Mouse (Mus musculus) heart, postnatal 25 days (tissue): ENCODE results near the gene Spink4. TPM values are rescaled to one million over a fixed set of nuclear protein-coding genes. Genes with fewer than 3 reads are reported as not detected.
"Not testable (repeated sequence)": the region's sequence is repeated elsewhere in the genome, so short reads cannot be mapped to it uniquely, and the experiment has no call there.

Experiments
- DNase-seq: peaks from one replicate; pipeline ENCODE4 v3.0.0; 2022; ENCODE audit warnings: low spot score
- intact Hi-C: fragments of 180-260 bp; cut with DNase I; formaldehyde crosslinking; loops from one replicate; pipeline ENCODE4 v1.15.1; 2025
- total RNA-seq, 2 experiments: library from RNA; stranded (reverse); gene quantifications; 2 replicates each; pipeline ENCODE4 v1.2.3; 2021

The Spink4 gene
- total RNA-seq, 2 experiments from 2014 or later: 0.78 TPM; not detected in 1

DNA sequence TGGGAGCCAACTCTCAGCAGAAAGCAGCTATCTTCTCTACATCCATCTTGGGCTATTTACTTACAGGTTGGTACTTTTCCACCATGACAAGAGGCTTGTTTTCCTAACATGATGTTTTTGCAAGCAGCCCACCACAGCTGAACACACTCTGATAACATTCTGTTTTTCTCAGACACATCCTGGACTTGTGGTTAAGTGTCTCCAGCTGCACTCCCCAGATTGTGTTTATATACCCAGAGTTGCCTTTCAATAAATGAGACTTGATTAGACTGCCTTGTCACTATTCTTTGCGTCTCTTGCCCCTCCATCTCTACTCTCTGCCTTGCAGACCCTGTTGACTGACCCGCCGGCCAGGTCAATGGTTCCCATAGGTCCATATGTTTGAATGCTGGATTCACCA lies 19.8 kb upstream of the Spink4 start:
- no peak for DNase-seq
- intact Hi-C loops: no loop called here

DNA sequence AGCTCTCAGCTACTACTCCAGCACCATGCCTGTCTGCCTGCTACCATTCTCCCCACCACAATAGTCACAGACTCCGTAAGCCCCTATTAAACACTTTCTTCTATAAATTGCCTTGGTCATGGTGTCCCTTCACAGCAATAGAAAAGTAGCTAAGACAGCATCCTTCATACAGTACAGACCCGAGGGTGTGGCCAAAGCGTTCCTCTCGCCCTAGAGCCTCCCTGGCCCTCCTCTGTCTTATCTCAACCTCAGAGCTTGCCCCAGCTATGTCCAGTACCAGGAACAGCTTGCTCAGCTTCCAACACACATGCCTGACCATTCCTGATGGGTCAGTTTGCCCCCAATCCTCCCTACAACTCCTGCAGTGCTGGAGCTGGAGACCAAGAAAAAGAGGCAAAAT lies 19.2 kb upstream of the Spink4 start:
- no peak for DNase-seq
- intact Hi-C loops: no loop called here

DNA sequence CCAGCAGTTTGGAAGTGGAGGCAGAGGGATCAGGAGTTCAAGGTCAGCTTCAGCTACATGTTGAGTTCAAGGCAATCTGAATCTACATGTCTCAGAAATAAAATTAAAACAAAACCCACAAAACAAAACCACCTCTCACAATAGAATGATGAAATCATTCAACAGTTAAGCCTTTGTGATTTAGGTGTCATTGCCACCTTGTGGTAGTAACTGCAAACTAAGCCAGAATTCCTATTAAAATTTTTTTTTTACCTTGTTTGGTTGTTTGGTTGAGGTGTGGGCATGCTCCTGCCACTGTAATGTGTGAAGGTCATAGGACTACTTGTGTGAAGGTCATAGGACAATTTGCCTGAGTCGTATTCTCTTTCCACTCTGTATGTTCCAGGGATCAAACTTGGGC lies 13.6 kb upstream of the Spink4 start:
- DNase-seq: no peak
- intact Hi-C loops: loop anchor here (1.0 to 5.0 kb wide), 3 partner anchors 44 to 132 kb away; no protein-coding TSS in a partner anchor

DNA sequence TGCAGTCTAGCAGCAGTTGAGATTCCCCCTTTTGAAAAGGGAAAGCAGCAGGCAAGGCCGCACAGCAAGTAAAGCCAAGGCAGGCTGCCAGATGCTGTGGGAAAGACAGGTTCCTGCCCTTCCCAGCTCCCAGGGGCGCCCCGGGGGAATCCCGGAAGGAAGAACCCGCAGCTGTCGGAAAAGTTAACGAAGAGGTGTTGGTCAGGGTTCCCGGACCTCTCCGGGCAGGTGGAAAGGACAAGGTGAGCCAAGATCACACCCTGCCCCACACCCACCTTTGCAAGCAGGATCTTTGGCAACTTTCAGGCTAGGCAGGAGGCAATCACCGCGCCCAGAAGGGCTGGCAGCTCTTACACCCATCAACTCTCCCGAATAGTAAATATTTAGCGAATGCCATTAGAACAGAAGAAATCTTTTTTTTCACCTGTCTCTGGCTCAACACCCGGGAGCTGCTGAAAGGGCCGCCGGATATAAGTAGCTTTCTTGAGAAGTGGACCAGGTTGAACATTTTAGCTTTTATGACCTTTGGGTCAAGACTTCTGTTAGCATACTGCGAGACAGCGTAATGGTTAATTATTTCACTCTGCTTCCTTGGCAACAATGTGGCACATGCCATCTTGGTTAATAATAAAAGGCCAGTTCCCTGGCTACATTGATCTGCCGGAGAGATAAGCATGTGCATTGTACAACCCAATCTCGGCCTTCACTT lies 11.4 kb upstream of the Spink4 start:
- DNase-seq: no peak
- intact Hi-C loops: loop anchor here (5.0 kb wide), 1 partner anchor 46 kb away; no protein-coding TSS in a partner anchor

DNA sequence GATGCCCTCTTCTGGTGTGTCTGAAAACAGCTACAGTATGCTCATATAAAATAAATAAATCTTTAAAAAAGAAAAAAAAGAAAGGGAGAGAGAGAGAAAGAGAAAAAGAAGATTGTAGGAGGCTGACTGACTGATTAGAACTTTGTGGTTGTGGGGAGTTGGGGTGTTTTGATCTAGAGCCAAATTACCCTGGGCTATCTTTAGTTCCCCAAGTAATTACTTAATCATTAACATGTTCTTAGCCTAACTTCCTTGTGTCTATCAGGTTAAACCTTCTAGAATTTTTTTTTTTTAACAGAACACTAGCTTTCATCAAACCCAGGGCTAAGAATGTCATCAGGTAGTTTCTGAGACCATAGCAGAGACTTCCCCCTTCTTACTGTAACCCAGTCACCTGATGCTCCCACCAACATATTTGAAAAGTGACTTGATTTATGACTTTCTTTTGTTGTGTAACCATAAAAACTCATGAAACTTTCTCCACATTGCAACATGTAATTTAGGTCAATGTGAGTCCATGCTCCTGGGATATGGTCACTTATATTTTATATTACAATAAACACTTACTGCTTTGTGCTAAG lies 5.5 kb upstream of the Spink4 start:
- no peak for DNase-seq
- intact Hi-C loops: no loop called here

DNA sequence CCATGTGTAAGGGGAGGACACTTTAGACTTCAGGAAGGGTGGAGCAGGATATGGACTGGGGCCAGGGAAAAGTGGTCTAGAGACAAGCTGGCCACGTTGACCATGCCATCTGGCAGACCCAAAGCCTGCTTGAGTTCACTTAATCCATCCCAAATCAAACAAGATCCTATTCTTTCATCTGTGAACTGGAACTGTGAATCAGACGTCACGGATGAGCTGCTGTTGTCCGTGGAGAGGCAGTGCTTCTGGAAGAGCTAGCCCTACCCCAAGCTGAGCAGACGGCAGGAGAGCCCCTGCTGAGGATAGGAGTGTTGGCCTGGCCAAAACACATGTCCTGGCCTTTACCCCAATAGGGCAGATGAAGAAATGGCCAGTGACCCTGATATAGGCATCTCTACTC lies 3.9 kb upstream of the Spink4 start:
- DNase-seq: no peak
- intact Hi-C loops: no loop called here

DNA sequence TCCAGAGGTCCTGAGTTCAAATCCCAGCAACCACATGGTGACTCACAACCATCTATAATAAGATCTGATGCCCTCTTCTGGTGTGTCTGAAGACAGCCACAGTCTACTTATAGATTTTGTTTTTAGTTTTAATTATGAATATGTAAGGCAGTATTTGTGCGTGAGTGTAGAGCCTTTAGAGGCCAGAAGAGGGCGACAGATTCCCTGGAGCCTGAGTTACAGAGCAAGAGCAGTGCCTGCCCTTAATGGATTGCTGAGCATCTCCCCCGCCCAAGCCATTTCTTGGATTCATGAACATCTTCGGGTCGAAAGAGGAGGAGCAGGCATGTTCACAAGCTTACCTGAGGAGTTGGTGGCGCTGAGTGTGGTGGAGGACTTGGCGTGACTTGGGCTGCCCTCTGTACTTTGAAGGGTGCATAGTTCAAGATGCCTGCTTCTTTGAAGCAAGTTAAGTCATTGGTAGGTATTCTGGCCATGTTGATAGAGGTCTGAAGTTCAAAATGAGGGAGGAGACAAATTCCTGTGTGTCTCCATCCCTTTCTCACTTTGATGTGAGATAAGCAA lies 3.2 kb upstream of the Spink4 start:
- no peak for DNase-seq
- intact Hi-C loops: no loop called here

DNA sequence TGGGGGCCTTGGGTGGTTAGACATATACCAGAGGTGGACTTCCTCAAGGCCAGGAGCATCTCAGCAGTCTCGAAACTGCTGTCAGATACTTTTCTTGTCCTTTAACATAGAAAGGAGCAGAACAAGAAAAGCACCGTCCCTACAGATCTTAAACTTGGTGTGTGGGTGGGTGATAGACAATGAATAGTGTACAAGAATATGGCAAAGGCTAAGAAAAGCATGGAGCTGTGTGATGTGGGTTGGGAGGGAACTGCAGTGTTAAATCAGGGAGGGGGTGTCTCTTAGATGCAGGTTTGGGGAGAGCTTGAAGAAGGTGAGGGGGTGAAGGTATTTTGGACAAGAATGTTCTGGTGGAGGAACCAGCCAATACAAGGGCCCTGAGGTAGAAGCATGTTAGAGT lies 724 bp downstream of the Spink4 start:
- no peak for DNase-seq
- intact Hi-C loops: no loop called here

DNA sequence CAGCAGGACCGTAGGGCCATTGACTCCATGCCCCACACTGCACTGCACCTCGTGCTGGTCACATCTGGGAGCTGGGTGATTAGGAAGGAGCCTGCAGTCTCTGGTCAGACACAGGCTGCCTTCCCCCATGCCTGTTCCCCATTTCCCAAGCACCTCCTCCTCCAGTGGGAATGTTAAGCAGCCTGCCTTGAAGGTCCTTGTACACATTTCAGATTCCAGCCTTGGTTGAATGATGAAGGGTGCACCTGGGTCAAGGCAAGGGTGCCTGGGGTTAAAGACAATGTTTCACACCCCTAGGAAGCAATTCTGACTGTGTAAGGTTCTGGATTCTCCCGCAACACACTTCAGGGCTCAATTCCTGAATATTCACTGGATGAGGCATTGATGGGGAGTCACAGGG lies 1.4 kb downstream of the Spink4 start:
- no peak for DNase-seq
- intact Hi-C loops: no loop called here

DNA sequence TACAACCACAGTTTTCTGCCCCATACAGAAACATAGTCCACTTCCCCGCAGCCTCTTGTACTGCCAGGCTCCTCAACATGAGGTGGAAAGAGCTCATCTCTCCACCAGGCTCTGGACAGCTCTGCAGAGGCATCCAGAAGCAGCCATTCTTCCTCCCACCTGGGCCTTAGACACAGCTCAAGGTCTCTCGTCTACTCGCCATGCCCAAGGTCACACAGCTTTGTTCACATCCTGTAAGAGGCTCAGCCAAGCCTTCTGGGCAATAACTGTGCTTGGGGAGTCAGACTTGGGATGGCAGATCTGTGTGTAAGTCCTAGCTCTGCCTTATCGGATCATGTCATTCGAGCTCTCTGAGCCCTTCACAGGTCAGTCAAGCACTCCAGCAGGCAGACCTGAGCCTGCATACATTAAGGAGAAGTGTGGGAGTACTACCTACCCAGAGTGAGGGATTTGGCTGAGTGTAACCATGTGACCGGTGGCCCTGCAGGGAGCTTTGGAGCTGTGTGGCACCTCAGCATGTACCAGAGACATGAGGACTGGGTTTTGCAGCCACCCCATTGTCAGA lies 3.3 kb downstream of the Spink4 start:
- no peak for DNase-seq
- intact Hi-C loops: no loop called here

DNA sequence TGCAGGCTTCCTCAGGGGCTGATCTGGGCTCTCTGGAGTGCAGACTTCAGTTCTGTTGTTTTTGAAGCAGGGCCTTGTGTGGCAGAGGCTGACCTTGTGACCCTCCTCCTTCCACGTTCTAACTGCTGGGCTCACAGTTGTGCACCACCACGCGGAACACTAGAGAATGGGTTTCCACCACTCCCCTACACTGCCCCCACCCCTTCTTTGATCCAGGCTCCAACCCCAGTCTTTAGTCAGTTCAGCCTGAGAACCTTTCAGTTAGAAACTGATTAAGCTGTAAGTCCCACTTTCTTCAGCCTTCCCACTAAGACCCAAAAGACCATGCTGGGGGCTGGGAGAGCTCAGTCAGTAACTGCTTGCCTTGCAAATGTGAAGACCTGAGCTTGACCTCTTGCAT lies 5.7 kb downstream of the Spink4 start:
- intact Hi-C loops: no loop called here
- DNase-seq: no peak

DNA sequence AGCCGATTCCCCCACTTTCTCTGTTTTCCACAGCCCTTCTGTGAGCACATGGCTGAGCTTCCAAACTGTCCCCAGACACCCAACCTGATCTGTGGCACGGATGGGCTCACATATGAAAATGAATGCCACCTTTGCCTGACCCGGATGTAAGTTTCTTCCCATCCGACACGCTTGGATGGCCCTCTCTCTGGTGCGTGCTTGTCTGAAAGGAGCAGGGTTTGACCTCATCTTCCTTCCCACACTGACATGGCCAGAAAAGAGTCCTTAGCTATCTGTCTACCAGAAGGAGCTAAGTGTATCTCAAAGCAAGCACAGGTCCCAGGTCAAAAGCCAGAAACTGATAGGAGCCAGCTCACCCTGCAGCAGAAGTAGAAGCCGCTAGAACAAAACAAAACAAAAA lies 9.2 kb downstream of the Spink4 start:
- intact Hi-C loops: no loop called here
- no peak for DNase-seq

DNA sequence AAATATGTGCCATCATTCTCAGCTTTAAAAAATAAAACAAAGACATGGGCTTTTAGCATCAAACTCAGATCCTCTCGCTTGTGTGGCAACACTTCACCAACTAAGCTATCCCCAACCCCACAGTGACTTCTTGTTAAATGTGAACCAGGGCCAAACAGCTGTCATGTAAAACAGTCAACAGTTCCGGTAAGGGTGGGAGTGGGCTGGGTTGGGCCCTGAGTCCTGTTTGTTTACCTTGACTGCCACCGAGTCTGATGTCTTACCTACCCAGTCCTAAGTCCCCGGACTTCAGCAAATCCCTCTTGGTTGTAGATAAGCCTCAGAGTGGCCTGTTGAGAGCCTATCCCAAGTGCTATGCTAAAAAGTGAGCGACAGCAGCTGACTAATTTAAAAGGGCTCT lies 13.8 kb downstream of the Spink4 start:
- DNase-seq: no peak
- intact Hi-C loops: no loop called here

DNA sequence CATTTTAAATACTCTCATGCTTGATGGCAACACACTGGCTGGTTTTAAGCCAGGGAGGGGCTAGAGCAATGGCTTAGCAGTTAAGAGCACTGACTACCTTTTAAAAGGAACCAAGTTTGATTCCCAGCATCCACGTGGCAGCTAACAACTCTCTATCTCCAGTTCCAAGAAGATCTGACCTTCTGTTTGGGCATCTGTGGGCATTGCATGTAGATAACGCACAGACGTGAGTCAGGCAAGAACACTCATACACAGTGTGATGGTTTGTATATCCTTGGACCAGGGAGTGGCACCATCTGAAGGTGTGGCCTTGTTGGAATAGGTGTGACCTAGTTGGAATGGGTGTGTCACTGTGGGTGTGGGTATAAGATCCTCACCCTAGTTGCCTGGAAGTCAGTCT lies 14.5 kb downstream of the Spink4 start:
- intact Hi-C loops, DNase-seq: not testable (repeated sequence)

DNA sequence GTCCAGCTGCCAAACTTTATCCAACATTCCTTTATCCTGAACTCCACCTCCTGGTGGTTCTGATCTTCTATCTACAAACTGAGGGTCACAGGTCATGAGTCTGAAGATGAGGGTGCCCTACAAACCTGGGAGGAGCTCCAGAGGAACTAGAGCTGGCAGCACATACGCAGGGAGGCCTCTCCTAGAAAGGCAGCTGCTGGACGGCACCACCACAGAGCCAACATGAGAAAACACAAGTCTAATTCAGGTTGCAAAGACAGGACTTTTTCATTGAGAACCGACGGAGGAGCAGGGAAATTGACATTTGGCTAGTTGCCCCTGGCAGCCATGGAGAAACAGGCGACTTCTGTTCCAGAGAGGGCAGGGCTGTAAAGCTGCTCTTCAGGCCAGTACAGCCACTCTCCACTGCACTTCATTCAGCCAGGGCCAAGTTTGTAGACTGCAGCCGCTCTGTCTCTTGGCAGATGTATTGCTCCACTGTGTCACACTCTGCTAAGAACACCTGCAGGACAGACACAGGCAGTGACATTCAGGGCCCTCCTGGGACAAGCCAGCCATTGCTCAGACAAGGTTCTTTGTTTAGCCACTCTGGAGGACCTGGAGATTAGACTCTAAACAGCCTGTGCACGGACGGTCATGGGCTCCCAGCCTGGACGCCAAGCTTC lies 16.5 kb downstream of the Spink4 start:
- intact Hi-C loops: no loop called here
- peak; percentile 27 for DNase-seq

DNA sequence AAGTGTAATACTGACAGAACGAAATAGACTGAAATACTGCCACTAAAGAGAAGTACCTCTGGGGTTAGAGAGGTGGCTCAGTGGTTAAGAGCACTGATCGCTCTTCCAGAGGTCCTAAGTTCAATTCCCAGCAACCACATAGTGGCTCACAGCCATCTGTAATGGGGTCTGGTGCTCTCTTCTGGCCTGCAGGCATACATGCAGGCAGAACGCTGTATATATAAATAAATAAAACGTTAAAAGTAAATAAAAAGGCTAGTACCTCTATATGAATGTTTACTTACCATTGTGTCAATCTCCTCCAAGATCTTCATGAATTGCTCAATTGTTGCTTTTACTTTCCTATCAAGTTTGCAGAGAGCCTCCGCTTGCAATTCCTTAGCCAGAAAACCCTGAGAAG lies 18.9 kb downstream of the Spink4 start:
- intact Hi-C loops: no loop called here

DNA sequence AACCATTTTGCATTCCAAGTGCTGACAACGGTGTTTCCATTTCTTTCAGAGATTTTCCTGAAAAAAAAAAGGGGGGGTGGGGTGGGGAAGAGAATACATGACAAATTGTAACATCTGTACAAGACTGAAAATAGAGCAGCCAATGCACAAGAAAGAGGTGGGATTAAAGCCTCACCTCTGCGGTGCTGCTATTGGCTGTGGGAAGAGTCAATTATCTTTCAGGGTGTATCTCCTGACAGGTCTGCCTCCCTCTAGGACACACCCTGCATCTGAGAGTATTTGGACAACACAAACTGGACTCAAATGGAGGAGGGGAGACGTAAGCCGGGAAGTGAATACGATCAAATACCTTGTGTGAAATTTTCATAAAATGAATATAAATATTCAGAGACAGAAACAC lies 23.8 kb downstream of the Spink4 start:
- DNase-seq: no peak
- intact Hi-C loops: no loop called here

More for the DNA sequence above, 18.9 kb downstream of the Spink4 start:
- DNase-seq: no peak

DNA sequence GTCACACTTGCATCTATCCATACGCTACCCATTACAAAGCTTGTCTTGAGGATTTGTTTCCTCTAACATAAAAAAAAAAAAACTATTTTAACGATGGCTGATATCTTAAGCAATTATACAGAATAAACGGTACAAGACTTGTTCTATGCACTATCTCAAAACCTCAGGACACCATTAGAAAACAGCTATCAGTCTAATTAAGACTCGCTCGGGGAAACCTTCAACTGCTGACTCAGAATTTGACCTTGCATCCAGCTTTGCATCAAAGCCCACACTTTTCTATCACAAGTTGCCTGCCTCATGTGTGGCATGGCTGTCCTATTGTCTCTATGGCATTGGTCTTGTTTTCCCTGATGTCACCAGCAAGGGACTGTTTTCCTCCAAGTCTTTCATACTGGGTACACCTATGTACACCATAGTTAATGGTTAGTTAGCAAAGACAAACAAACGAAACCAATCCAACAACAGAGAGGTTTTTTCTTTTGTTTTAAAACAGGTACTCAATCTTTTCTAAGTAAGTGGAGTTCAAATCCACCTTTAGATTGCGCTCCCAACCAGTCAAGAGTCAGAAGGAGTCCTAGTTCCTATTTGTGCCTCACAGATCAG lies 26.8 kb downstream of the Spink4 start:
- no peak for DNase-seq
- intact Hi-C loops: loop anchor here (5.0 kb wide), 1 partner anchor 94 kb away; the partner anchor contains the start of gene B4galt1

DNA sequence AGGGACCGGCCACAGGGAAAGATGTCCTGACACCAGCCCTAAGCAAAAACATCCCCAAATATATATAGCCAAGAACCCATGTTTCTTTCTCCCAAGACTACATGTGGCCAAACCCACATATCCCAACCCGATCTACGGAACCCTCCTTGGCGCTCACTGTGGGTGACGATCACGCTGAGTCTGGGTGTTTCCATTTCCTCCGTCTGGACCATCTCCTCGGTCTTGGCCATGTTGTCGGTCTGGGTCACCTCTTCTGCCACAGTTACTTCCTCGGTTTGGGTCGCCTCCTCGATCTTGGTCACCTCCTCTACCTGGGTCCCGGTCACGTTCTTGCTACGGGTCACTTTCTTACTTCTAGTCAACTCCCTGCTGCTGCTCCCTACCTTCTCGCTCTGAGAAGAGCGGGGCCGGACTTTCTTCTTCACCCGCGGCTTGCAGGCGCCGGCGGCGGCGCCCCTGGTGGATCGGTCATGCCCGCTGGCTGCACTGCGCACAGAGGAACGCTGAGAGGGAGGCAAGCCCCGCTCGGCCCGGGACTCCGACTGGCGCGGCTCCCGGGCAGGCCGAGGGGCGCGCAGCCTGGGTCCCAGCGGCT lies 27.8 kb downstream of the Spink4 start:
- no peak for DNase-seq
- intact Hi-C loops: loop anchor here (2.0 to 5.0 kb wide), 2 partner anchors 95 to 173 kb away; partner anchors contain the start of gene B4galt1
